Mouse (Mus musculus) MEL (cell line): ENCODE measurements around the gene Il10rb. TPM values are rescaled to one million over a fixed set of nuclear protein-coding genes. Genes with fewer than 3 reads are reported as not detected.

Experiments
- DNase-seq: peaks from one replicate; pipeline ENCODE4 v3.0.0; 2011; ENCODE audit warnings: low read depth, low spot score
- H3K27ac ChIP-seq: 2 replicates; pipeline ENCODE4 v1.5.1; 2012; ENCODE audit warnings: low read depth, mild to moderate bottlenecking, control low read depth, low read length, moderate library complexity; ENCODE audit not compliant: control insufficient read depth
- H3K27me3 ChIP-seq, 2 experiments: fragments of 150-350 bp in 1 of 2; sonication (generic) in 1 of 2; 2 replicates each; pipeline ENCODE4 v1.6.1; 2012; ENCODE audit warnings: low read length in 2 of 2, mild to moderate bottlenecking in 2 of 2, improper control_type of control experiment in 1 of 2, moderate library complexity in 1 of 2; ENCODE audit not compliant: insufficient read depth in 2 of 2, control insufficient read depth in 1 of 2
- H3K36me3 ChIP-seq, 2 experiments: 2 replicates each; pipeline ENCODE4 v1.6.1; 2012 to 2014; ENCODE audit warnings: low read length in 2 of 2, improper control_type of control experiment in 1 of 2, inconsistent platforms in 1 of 2, mild to moderate bottlenecking in 1 of 2; ENCODE audit not compliant: insufficient read depth in 2 of 2, control insufficient read depth in 1 of 2
- H3K4me1 ChIP-seq, 2 experiments: fragments of 150-350 bp in 1 of 2; sonication (generic) in 1 of 2; 2 replicates each; pipeline ENCODE4 v1.6.1; 2012; ENCODE audit warnings: low read length in 2 of 2, improper control_type of control experiment in 1 of 2, mild to moderate bottlenecking in 1 of 2; ENCODE audit not compliant: insufficient read depth in 2 of 2, control insufficient read depth in 1 of 2
- H3K4me3 ChIP-seq, 2 experiments: fragments of 150-350 bp in 1 of 2; sonication (generic) in 1 of 2; 2 replicates each; pipeline ENCODE4 v1.5.1; 2012; ENCODE audit warnings: low read depth in 2 of 2, low read length in 2 of 2, mild to moderate bottlenecking in 2 of 2, moderate library complexity in 2 of 2, control low read depth in 1 of 2, improper control_type of control experiment in 1 of 2; ENCODE audit not compliant: control insufficient read depth in 1 of 2, insufficient read depth in 1 of 2
- H3K79me2 ChIP-seq: 2 replicates; pipeline ENCODE4 v1.6.1; 2012; ENCODE audit warnings: mild to moderate bottlenecking, low read length, moderate library complexity; ENCODE audit not compliant: control insufficient read depth, poor library complexity, insufficient read depth
- H3K9ac ChIP-seq: 2 replicates; pipeline ENCODE4 v1.6.1; 2012; ENCODE audit warnings: low read depth, mild to moderate bottlenecking, control low read depth, low read length, moderate library complexity; ENCODE audit not compliant: control insufficient read depth, poor library complexity, severe bottlenecking
- H3K9me3 ChIP-seq: fragments of 150-350 bp; sonication (generic); replicated peaks from 2 replicates; pipeline ENCODE4 v1.6.1; 2012; ENCODE audit warnings: mild to moderate bottlenecking, low read length, improper control_type of control experiment, moderate library complexity; ENCODE audit not compliant: insufficient read depth
- CHD1 ChIP-seq: IDR thresholded peaks from 2 replicates; pipeline ENCODE4 v1.6.1; 2012; ENCODE audit warnings: low read depth, mild to moderate bottlenecking, inconsistent platforms, low read length, improper control_type of control experiment
- E2F4 ChIP-seq: IDR thresholded peaks from 2 replicates; pipeline ENCODE4 v1.6.1; 2011; ENCODE audit warnings: low read depth, low read length, improper control_type of control experiment, borderline replicate concordance
- ETS1 ChIP-seq: IDR thresholded peaks from 2 replicates; pipeline ENCODE4 v1.6.1; 2012; ENCODE audit warnings: low read depth, mild to moderate bottlenecking, inconsistent platforms, low read length, improper control_type of control experiment, moderate library complexity
- GABPA ChIP-seq: IDR thresholded peaks from 2 replicates; pipeline ENCODE4 v1.6.1; 2012; ENCODE audit warnings: low read depth, mild to moderate bottlenecking, inconsistent platforms, low read length, improper control_type of control experiment, moderate library complexity
- GATA1 ChIP-seq: IDR thresholded peaks from 2 replicates; pipeline ENCODE4 v1.6.1; 2011; ENCODE audit warnings: low read depth, low read length, improper control_type of control experiment
- HCFC1 ChIP-seq: IDR thresholded peaks from 2 replicates; pipeline ENCODE4 v1.6.1; 2012; ENCODE audit warnings: low read depth, mild to moderate bottlenecking, inconsistent platforms, low read length, improper control_type of control experiment, moderate library complexity
- JUND ChIP-seq: IDR thresholded peaks from 2 replicates; pipeline ENCODE4 v1.6.1; 2011; ENCODE audit warnings: low read depth, mild to moderate bottlenecking, improper control_type of control experiment, low read length
- KAT2A ChIP-seq: conservative IDR thresholded peaks from 2 replicates; pipeline ENCODE4 v1.6.1; 2012; ENCODE audit warnings: low read depth, low read length, improper control_type of control experiment, inconsistent platforms
- MAFK ChIP-seq: IDR thresholded peaks from 2 replicates; pipeline ENCODE4 v1.6.1; 2011; ENCODE audit warnings: low read depth, mild to moderate bottlenecking, low read length, improper control_type of control experiment, borderline replicate concordance
- MAX ChIP-seq: IDR thresholded peaks from 2 replicates; pipeline ENCODE4 v1.6.1; 2011; ENCODE audit warnings: low read length, improper control_type of control experiment
- MEF2A ChIP-seq: IDR thresholded peaks from 2 replicates; pipeline ENCODE4 v1.6.1; 2014; ENCODE audit warnings: low read depth, mild to moderate bottlenecking, inconsistent platforms, low read length, improper control_type of control experiment; ENCODE audit not compliant: poor library complexity, insufficient replicate concordance, severe bottlenecking; ENCODE audit errors: extremely low read depth
- MXI1 ChIP-seq: IDR thresholded peaks from 2 replicates; pipeline ENCODE4 v1.6.1; 2011; ENCODE audit warnings: mild to moderate bottlenecking, low read depth, low read length, improper control_type of control experiment
- MYB ChIP-seq: IDR thresholded peaks from 2 replicates; pipeline ENCODE4 v1.6.1; 2011; ENCODE audit warnings: mild to moderate bottlenecking, low read depth, low read length, improper control_type of control experiment
- NRF1 ChIP-seq: IDR thresholded peaks from 2 replicates; pipeline ENCODE4 v1.6.1; 2014; ENCODE audit warnings: low read depth, mild to moderate bottlenecking, inconsistent platforms, low read length, improper control_type of control experiment, moderate library complexity; ENCODE audit not compliant: poor library complexity, insufficient read depth, severe bottlenecking
- POLR2AphosphoS2 ChIP-seq: IDR thresholded peaks from 2 replicates; pipeline ENCODE4 v1.6.1; 2011; ENCODE audit warnings: low read length, improper control_type of control experiment
- SIN3A ChIP-seq: IDR thresholded peaks from 2 replicates; pipeline ENCODE4 v1.6.1; 2012; ENCODE audit warnings: low read length, improper control_type of control experiment, inconsistent platforms
- SMC3 ChIP-seq: IDR thresholded peaks from 2 replicates; pipeline ENCODE4 v1.6.1; 2011; ENCODE audit warnings: low read depth, low read length, improper control_type of control experiment
- TAL1 ChIP-seq: IDR thresholded peaks from 2 replicates; pipeline ENCODE4 v1.6.1; 2012; ENCODE audit warnings: mild to moderate bottlenecking, inconsistent platforms, low read length, moderate library complexity, mixed read lengths
- TBP ChIP-seq: IDR thresholded peaks from 2 replicates; pipeline ENCODE4 v1.8.0; 2011; ENCODE audit warnings: low read depth, low read length, improper control_type of control experiment
- UBTF ChIP-seq: IDR thresholded peaks from 2 replicates; pipeline ENCODE4 v1.6.1; 2012; ENCODE audit warnings: low read depth, mild to moderate bottlenecking, inconsistent platforms, low read length, improper control_type of control experiment, moderate library complexity, borderline replicate concordance; ENCODE audit not compliant: insufficient read depth
- USF1 ChIP-seq: IDR thresholded peaks from 2 replicates; pipeline ENCODE4 v1.6.1; 2014; ENCODE audit warnings: low read depth, mild to moderate bottlenecking, inconsistent platforms, low read length, improper control_type of control experiment, moderate library complexity
- ZMIZ1 ChIP-seq: IDR thresholded peaks from 2 replicates; pipeline ENCODE4 v1.6.1; 2012; ENCODE audit warnings: low read depth, mild to moderate bottlenecking, inconsistent platforms, low read length, improper control_type of control experiment, moderate library complexity
- polyA plus RNA-seq, 2 experiments: library from polyadenylated mRNA; stranded (reverse) in 1 of 2; unstranded in 1 of 2; fragments of >175 nt in 1 of 2; fragments of >200 nt in 1 of 2; gene quantifications; 2 replicates each; pipeline versions ENCODE4 v1.2.1 to v1.2.4; 2012; ENCODE audit warnings: low replicate concordance in 2 of 2, low read depth in 1 of 2; ENCODE audit not compliant: insufficient read length in 2 of 2, insufficient read depth in 1 of 2, missing spikeins in 1 of 2
- total RNA-seq: library from RNA; depleted of rRNA; stranded (reverse); fragments of 300-350 nt; gene quantifications from 2 replicates; pipeline ENCODE4 v1.2.3, GENCODE M21; 2012

The Il10rb gene
- total and polyA plus RNA-seq, 3 experiments: 4.7 to 14.6 TPM; not detected in 1

GRCm38 (mm10) chr16:91376701-91377100 is 29.3 kb upstream of the Il10rb start:
- Histone ChIP-seq H3K27ac (no peak overlapping the region), H3K79me2 (peaks cover 23% of the 10 kb centered on the region), H3K4me3 (no peak overlapping the region), H3K4me1 (peaks cover 4 to 10% of the 10 kb centered on the region in 2 experiments), H3K36me3 (peaks cover 2 to 9% of the 10 kb centered on the region in 2 experiments; a peak in 3 of 4 replicates), H3K9me3 (no peaks in the 10 kb centered on the region), H3K9ac (no peak overlapping the region), H3K27me3 (no peaks in the 10 kb centered on the region)
- TF ChIP-seq UBTF (no peak), SMC3 (no peak)
- DNase-seq: no peak

GRCm38 (mm10) chr16:91378431-91378986 is 27.5 kb upstream of the Il10rb start:
- peaks cover 12% of the 10 kb centered on the region for H3K79me2 ChIP-seq
- H3K9ac ChIP-seq: no peak overlapping the region
- no peak overlapping the region for H3K4me3 ChIP-seq
- peaks cover 3 to 15% of the 10 kb centered on the region in 2 experiments; a peak in 3 of 4 replicates for H3K36me3 ChIP-seq
- DNase-seq: no peak
- TF ChIP-seq NRF1 (no peak), SMC3 (no peak), TBP (no peak), TAL1 (no peak), ETS1 (no peak), MEF2A (no peak), POLR2AphosphoS2 (no peak), MYB (no peak)
- no peaks in the 10 kb centered on the region for H3K27me3 ChIP-seq
- no peaks in the 10 kb centered on the region for H3K9me3 ChIP-seq
- peaks cover 10 to 13% of the 10 kb centered on the region in 2 experiments for H3K4me1 ChIP-seq
- no peak overlapping the region for H3K27ac ChIP-seq

GRCm38 (mm10) chr16:91378991-91379390 is 27.0 kb upstream of the Il10rb start:
- Histone ChIP-seq H3K9me3 (no peaks in the 10 kb centered on the region), H3K27ac (no peak overlapping the region), H3K27me3 (no peaks in the 10 kb centered on the region), H3K4me1 (peaks cover 8 to 9% of the 10 kb centered on the region in 2 experiments), H3K9ac (no peak overlapping the region), H3K36me3 (peaks cover 4 to 15% of the 10 kb centered on the region in 2 experiments; a peak in 3 of 4 replicates), H3K79me2 (peaks cover 7% of the 10 kb centered on the region), H3K4me3 (no peak overlapping the region)
- TF ChIP-seq MAX: no peak
- TF ChIP-seq HCFC1: no peak
- TF ChIP-seq TAL1: no peak
- TF ChIP-seq GATA1: no peak
- TF ChIP-seq GABPA: no peak
- TF ChIP-seq MXI1: no peak
- no peak for TF ChIP-seq JUND
- no peak for TF ChIP-seq E2F4
- TF ChIP-seq ZMIZ1: no peak
- TF ChIP-seq ETS1: no peak
- TF ChIP-seq KAT2A: no peak
- no peak for TF ChIP-seq SIN3A
- TF ChIP-seq MAFK: no peak
- TF ChIP-seq CHD1: no peak
- TF ChIP-seq USF1: no peak
- no peak for DNase-seq
